Mouse (Mus musculus): ENCODE measurements around the gene Chst8.

DNA sequence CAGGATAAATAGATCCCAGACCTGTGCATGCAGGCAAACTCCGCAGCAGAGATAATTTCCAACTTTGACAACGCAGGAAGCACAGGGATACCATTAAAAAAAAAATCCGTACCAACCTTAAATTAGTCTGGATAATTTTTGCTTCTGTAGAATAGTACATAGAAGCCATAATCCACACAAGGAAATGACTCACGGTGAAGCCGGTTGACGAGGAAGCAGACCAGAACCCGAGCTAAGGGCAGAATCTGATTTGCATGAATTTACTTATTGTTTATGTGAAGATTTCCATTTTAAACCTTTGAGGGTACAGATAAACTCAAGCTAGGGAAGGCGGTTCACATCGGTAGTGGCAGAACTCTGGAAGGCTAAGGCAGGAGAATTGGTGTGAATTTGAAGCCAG is 28.0 kb downstream of the Chst8 start:
- TF ChIP-seq CTCF (IDR thresholded peaks at IDR 0.05; ENCODE audit: low read depth, low read length), result no peak
- no peak for TF ChIP-seq TAL1 (conservative IDR thresholded peaks at IDR 0.05; ENCODE audit: low read depth, low read length)
- no peak for TF ChIP-seq GATA1 (IDR thresholded peaks at IDR 0.05; ENCODE audit: borderline replicate concordance, low read length)
- no peak for TF ChIP-seq GATA2 (IDR thresholded peaks at IDR 0.05; ENCODE audit: borderline replicate concordance, low read depth, low read length)
